ENCODE assay signal across 9 mouse cellular contexts in genomic region chr5:93091266-93091665, GRCm38 (mm10). TPM values are rescaled to one million over a fixed set of nuclear protein-coding genes. Genes with fewer than 3 reads are reported as not detected.
A peak's percentile ranks its signal among the peaks of the same experiment; 100 is the strongest.
DNase-seq lines count a peak whose midpoint lies in the region; ATAC-seq and TF ChIP-seq lines count a peak whose summit lies in the region.
"Had no signal": no experiment of that assay in that cellular context is flagged by ENCODE, and none has a peak within 500 bp of the region (broad histone marks: within the 10 kb centered on the region; RNA-seq: fewer than 3 reads in every experiment).

No protein-coding gene starts in this region.

- H3K27ac ChIP-seq in liver, embryonic 13.5 days: no peak overlapping the region
- H3K27ac ChIP-seq in liver, embryonic 12.5 days: no peak overlapping the region
- no peak overlapping the region for H3K27ac ChIP-seq in lung, postnatal 0 days (ENCODE audit: low read length)
- H3K27ac ChIP-seq in stomach, embryonic 14.5 days (ENCODE audit: low read length): no peak overlapping the region

- H3K4me2 ChIP-seq in liver, embryonic 13.5 days: 0 out of 2 replicates have a peak overlapping the region, but pooled peaks have one; percentile 93
- no peak overlapping the region for H3K4me2 ChIP-seq in liver, embryonic 12.5 days
- H3K4me2 ChIP-seq in lung, postnatal 0 days (replicated peaks; ENCODE audit: low read depth, low read length): peak overlapping the region; percentile 92
- H3K4me2 ChIP-seq in stomach, embryonic 14.5 days (replicated peaks; ENCODE audit: low read depth, low read length): peak overlapping the region; percentile 84; the same call in 1 of the 2 replicates

- no peaks in the 10 kb centered on the region for H3K36me3 ChIP-seq in liver, embryonic 13.5 days
- no peaks in the 10 kb centered on the region for H3K36me3 ChIP-seq in liver, embryonic 12.5 days
- no peaks in the 10 kb centered on the region for H3K36me3 ChIP-seq in lung, postnatal 0 days (ENCODE audit: insufficient read depth, low read length)
- H3K36me3 ChIP-seq in stomach, embryonic 14.5 days (ENCODE audit: control insufficient read depth, insufficient read depth, low read length): no peaks in the 10 kb centered on the region

- intact Hi-C loops in heart, postnatal 10 days (cut with DNase I): loop anchor here (5.0 kb wide), 1 partner anchor 84 kb away; no protein-coding TSS in a partner anchor

- no peaks in the 10 kb centered on the region for H3K9me3 ChIP-seq in liver, embryonic 13.5 days (replicated peaks)
- no peaks in the 10 kb centered on the region for H3K9me3 ChIP-seq in liver, embryonic 12.5 days (replicated peaks)
- H3K9me3 ChIP-seq in lung, postnatal 0 days (ENCODE audit: low read length): no peaks in the 10 kb centered on the region
- no peaks in the 10 kb centered on the region for H3K9me3 ChIP-seq in stomach, embryonic 14.5 days (ENCODE audit: control insufficient read depth, low read depth, low read length)

- TF ChIP-seq CTCF in lung, postnatal 0 days (IDR thresholded peaks at IDR 0.05): no peak

- no peak for ATAC-seq in liver, embryonic 13.5 days (ENCODE audit: low read depth)
- no peak for ATAC-seq in liver, embryonic 12.5 days
- no peak for ATAC-seq in lung, postnatal 0 days
- ATAC-seq in stomach, embryonic 14.5 days (ENCODE audit: insufficient number of reproducible peaks, insufficient read depth, low FRiP score, low read depth): no peak
- no peak for ATAC-seq in megakaryocyte-erythroid progenitor cell, adult 5-6 weeks (replicated peaks; ENCODE audit: low FRiP score, low TSS enrichment, poor library complexity, severe bottlenecking)

- no peaks in the 10 kb centered on the region for H3K27me3 ChIP-seq in liver, embryonic 13.5 days
- H3K27me3 ChIP-seq in liver, embryonic 12.5 days (replicated peaks): peaks cover 12% of the 10 kb centered on the region; the same call in 1 of the 2 replicates
- no peaks in the 10 kb centered on the region for H3K27me3 ChIP-seq in lung, postnatal 0 days (replicated peaks; ENCODE audit: insufficient read depth, low read length)
- H3K27me3 ChIP-seq in stomach, embryonic 14.5 days (ENCODE audit: control insufficient read depth, insufficient read depth, low read length): no peaks in the 10 kb centered on the region

- WGBS in liver, embryonic 13.5 days (ENCODE audit: insufficient replicate concordance): 63% methylated on average over 3 of the region's 3 CpGs
- 76% methylated on average over 3 of the region's 3 CpGs for WGBS in liver, embryonic 12.5 days (ENCODE audit: insufficient replicate concordance)
- WGBS in lung, postnatal 0 days: 40% methylated on average over 3 of the region's 3 CpGs
- 44% methylated on average over 3 of the region's 3 CpGs for WGBS in stomach, embryonic 14.5 days

- no peak overlapping the region for H3K4me3 ChIP-seq in liver, embryonic 13.5 days (replicated peaks)
- no peak overlapping the region for H3K4me3 ChIP-seq in liver, embryonic 12.5 days
- H3K4me3 ChIP-seq in lung, postnatal 0 days (ENCODE audit: low read depth, low read length): no peak overlapping the region
- H3K4me3 ChIP-seq in stomach, embryonic 14.5 days (ENCODE audit: low read depth, low read length): peak overlapping the region; percentile 87; the same call in 1 of the 2 replicates

- no peak for DNase-seq in liver, embryonic 13.5 days
- peak; percentile 39 to 43 for DNase-seq in heart, postnatal 10 days
- peak; percentile 59 for DNase-seq in lung, postnatal 0 days (ENCODE audit: low spot score)
- DNase-seq in cerebellum, adult 8-10 months: no peak
- no peak for DNase-seq in layer of hippocampus, adult 9-10 months (ENCODE audit: low spot score)

- peaks cover 39% of the 10 kb centered on the region for H3K4me1 ChIP-seq in liver, embryonic 13.5 days (replicated peaks)
- H3K4me1 ChIP-seq in liver, embryonic 12.5 days: peaks cover 44% of the 10 kb centered on the region
- H3K4me1 ChIP-seq in lung, postnatal 0 days (ENCODE audit: insufficient read depth, low read depth, low read length): no peaks in the 10 kb centered on the region
- H3K4me1 ChIP-seq in stomach, embryonic 14.5 days (ENCODE audit: control insufficient read depth, insufficient read depth, low read length): peaks cover 25% of the 10 kb centered on the region

- H3K9ac ChIP-seq in liver, embryonic 13.5 days: no peak overlapping the region
- H3K9ac ChIP-seq in liver, embryonic 12.5 days: no peak overlapping the region
- no peak overlapping the region for H3K9ac ChIP-seq in lung, postnatal 0 days (replicated peaks; ENCODE audit: low read depth)
- no peak overlapping the region for H3K9ac ChIP-seq in stomach, embryonic 14.5 days (replicated peaks; ENCODE audit: low read depth, low read length)

- TF ChIP-seq EP300 in lung, postnatal 0 days (IDR thresholded peaks at IDR 0.05): no peak

RNA-seq across cellular contexts. Expression of gene Sept11, which starts 2.0 kb away (rescaled TPM):
- polyA plus RNA-seq in liver, embryonic 13.5 days (2015; fragmentation: Nextera tagmentation; extraction: Ambion mirVana): 28.7 and 36.1 TPM in 2 replicates
- polyA plus RNA-seq in liver, embryonic 12.5 days (2016; fragmentation: Nextera tagmentation; extraction: Ambion mirVana): 57.6 and 59.0 TPM in 2 replicates
- 10 to 100 TPM; 82.1 to 91.4 TPM for total RNA-seq in heart, postnatal 10 days (2021)
- 49.1 and 58.6 TPM in 2 replicates for polyA plus RNA-seq in lung, postnatal 0 days (2015; fragmentation: Nextera tagmentation; extraction: Ambion mirVana)
- polyA plus RNA-seq in stomach, embryonic 14.5 days (2014; fragmentation: Nextera tagmentation; extraction: Ambion mirVana): 176 and 186 TPM in 2 replicates
- total RNA-seq in megakaryocyte-erythroid progenitor cell, adult 5-6 weeks (2014; fragmentation: Nextera tagmentation): 44.5 and 60.0 TPM in 2 replicates
- total RNA-seq in megakaryocyte-erythroid progenitor cell, adult 5-6 weeks (2017): 37.3 and 38.7 TPM in 2 replicates

RNA-seq across cellular contexts. Expression of gene Sowahb, which starts 46.4 kb away (rescaled TPM):
- 0.20 and 0.39 TPM in 2 replicates for polyA plus RNA-seq in liver, embryonic 13.5 days (2015; fragmentation: Nextera tagmentation; extraction: Ambion mirVana)
- polyA plus RNA-seq in liver, embryonic 12.5 days (2016; fragmentation: Nextera tagmentation; extraction: Ambion mirVana): 0.36 and 0.50 TPM in 2 replicates
- total RNA-seq in heart, postnatal 10 days (2021): under 1 TPM in 1 of 2 experiments, not detected in 1; 0.07 TPM
- 1.2 and 1.3 TPM in 2 replicates for polyA plus RNA-seq in lung, postnatal 0 days (2015; fragmentation: Nextera tagmentation; extraction: Ambion mirVana)
- 1.4 and 1.5 TPM in 2 replicates for polyA plus RNA-seq in stomach, embryonic 14.5 days (2014; fragmentation: Nextera tagmentation; extraction: Ambion mirVana)
- not detected in 2 replicates for total RNA-seq in megakaryocyte-erythroid progenitor cell, adult 5-6 weeks (2014; fragmentation: Nextera tagmentation)
- not detected in 2 replicates for total RNA-seq in megakaryocyte-erythroid progenitor cell, adult 5-6 weeks (2017)
- total RNA-seq: MEL had no signal

Comparison
In these comparisons a context has a peak if more than half of its experiments do, and no peak if none do; other contexts are left out.
1. DNase-seq: peak in heart, postnatal 10 days (2 of 2) and lung, postnatal 0 days (single experiment); none in liver, embryonic 13.5 days (single experiment), cerebellum, adult 8-10 months (single experiment) and layer of hippocampus, adult 9-10 months (single experiment).